Mouse (Mus musculus) myocyte (in vitro differentiated cells): ENCODE data around the gene Lamtor5. TPM values are rescaled to one million over a fixed set of nuclear protein-coding genes. Genes with fewer than 3 reads are reported as not detected.
A peak's percentile ranks its signal among the peaks of the same experiment; 100 is the strongest.

Experiments
- H3K27me3 ChIP-seq: one replicate; pipeline ENCODE4 v1.6.1; 2011; ENCODE audit not compliant: control insufficient read depth, insufficient read depth, insufficient read length
- H3K36me3 ChIP-seq: one replicate; pipeline ENCODE4 v1.6.1; 2011; ENCODE audit not compliant: control insufficient read depth, insufficient read depth
- H3K4me2 ChIP-seq: one replicate; pipeline ENCODE4 v1.6.1; 2011; ENCODE audit warnings: low read depth, control low read depth
- H3K4me3 ChIP-seq: one replicate; pipeline ENCODE4 v1.5.1; 2011; ENCODE audit warnings: mild to moderate bottlenecking, control low read depth, moderate library complexity
- H3K79me2 ChIP-seq: one replicate; pipeline ENCODE4 v1.6.1; 2011; ENCODE audit not compliant: control insufficient read depth, insufficient read depth
- H3ac ChIP-seq: one replicate; pipeline ENCODE4 v1.6.1; 2011; ENCODE audit not compliant: control insufficient read depth, insufficient read length
- CEBPB ChIP-seq: IDR thresholded peaks from 2 replicates; pipeline ENCODE4 v1.6.1; 2011; ENCODE audit warnings: mild to moderate bottlenecking, moderate library complexity; ENCODE audit not compliant: poor library complexity, insufficient read depth, severe bottlenecking
- E2F4 ChIP-seq: IDR thresholded peaks from one replicate; pipeline ENCODE4 v1.6.1; 2011; ENCODE audit warnings: mild to moderate bottlenecking, control low read depth, moderate library complexity; ENCODE audit not compliant: insufficient read depth
- MAX ChIP-seq: IDR thresholded peaks from one replicate; pipeline ENCODE4 v1.6.1; 2011; ENCODE audit warnings: low read depth, mild to moderate bottlenecking, control low read depth
- MYOD1 ChIP-seq, 3 experiments: IDR thresholded peaks; one replicate each; pipeline ENCODE4 v1.6.1; 2011; ENCODE audit warnings: control low read depth in 2 of 3, low read depth in 2 of 3, mild to moderate bottlenecking in 2 of 3, moderate library complexity in 1 of 3; ENCODE audit not compliant: insufficient read length in 2 of 3, control insufficient read depth in 1 of 3
- MYOG ChIP-seq, 3 experiments: IDR thresholded peaks; one replicate each; pipeline ENCODE4 v1.6.1; 2011; ENCODE audit warnings: control low read depth in 2 of 3, low read depth in 2 of 3, mild to moderate bottlenecking in 2 of 3; ENCODE audit not compliant: insufficient read length in 2 of 3, control insufficient read depth in 1 of 3, insufficient read depth in 1 of 3
- POLR2A ChIP-seq: IDR thresholded peaks from one replicate; pipeline ENCODE4 v1.6.1; 2011; ENCODE audit warnings: low read depth, mild to moderate bottlenecking, control low read depth, moderate library complexity; ENCODE audit not compliant: insufficient read length
- POLR2AphosphoS2 ChIP-seq: IDR thresholded peaks from one replicate; pipeline ENCODE4 v1.6.1; 2011; ENCODE audit warnings: low read depth, control low read depth; ENCODE audit not compliant: insufficient read length
- REST ChIP-seq: IDR thresholded peaks from one replicate; pipeline ENCODE4 v1.6.1; 2011; ENCODE audit warnings: mild to moderate bottlenecking, control low read depth, moderate library complexity; ENCODE audit not compliant: insufficient read depth, insufficient read length
- SRF ChIP-seq: IDR thresholded peaks from one replicate; pipeline ENCODE4 v1.6.1; 2011; ENCODE audit warnings: low read depth; ENCODE audit not compliant: control insufficient read depth, insufficient read length
- TCF12 ChIP-seq: IDR thresholded peaks from one replicate; pipeline ENCODE4 v1.6.1; 2011; ENCODE audit warnings: mild to moderate bottlenecking, control low read depth; ENCODE audit not compliant: poor library complexity, insufficient read depth, severe bottlenecking
- TCF3 ChIP-seq: IDR thresholded peaks from one replicate; pipeline ENCODE4 v1.6.1; 2011; ENCODE audit warnings: low read depth, control low read depth; ENCODE audit not compliant: insufficient read length
- USF1 ChIP-seq: IDR thresholded peaks from one replicate; pipeline ENCODE4 v1.6.1; 2011; ENCODE audit warnings: low read depth, mild to moderate bottlenecking, control low read depth, moderate library complexity
- polyA plus RNA-seq: library from polyadenylated mRNA; unstranded; fragments of >200 nt; fragmentation: generic; extraction: Trizol; gene quantifications from one replicate; pipeline ENCODE4 v1.2.1, GENCODE M21; 2012; ENCODE audit warnings: missing spikeins

The Lamtor5 gene
- 156 TPM for polyA plus RNA-seq

GRCm38 (mm10) chr3:107278479-107279269, at the start of gene Lamtor5:
Gene Lamtor5, plus strand, starts transcription at chr3:107278858.
- Histone ChIP-seq H3K36me3 (peaks cover 8% of the 10 kb centered on the region), H3K79me2 (peaks cover 12% of the 10 kb centered on the region), H3ac (peak within 1 kb of the TSS; percentile 60), H3K27me3 (no peaks in the 10 kb centered on the region), H3K4me3 (peak within 1 kb of the TSS; percentile 59), H3K4me2 (peak within 1 kb of the TSS; percentile 96)
- TF ChIP-seq USF1, result peak; percentile 95
- peak; percentile 41 for TF ChIP-seq POLR2AphosphoS2
- no peak for TF ChIP-seq MYOD1 (IDR thresholded peaks at IDR 0.05; ENCODE audit: control insufficient read depth in 1 of 3, insufficient read length in 2 of 3, low read depth in 2 of 3)
- TF ChIP-seq POLR2A, result peak; percentile 48

DNA sequence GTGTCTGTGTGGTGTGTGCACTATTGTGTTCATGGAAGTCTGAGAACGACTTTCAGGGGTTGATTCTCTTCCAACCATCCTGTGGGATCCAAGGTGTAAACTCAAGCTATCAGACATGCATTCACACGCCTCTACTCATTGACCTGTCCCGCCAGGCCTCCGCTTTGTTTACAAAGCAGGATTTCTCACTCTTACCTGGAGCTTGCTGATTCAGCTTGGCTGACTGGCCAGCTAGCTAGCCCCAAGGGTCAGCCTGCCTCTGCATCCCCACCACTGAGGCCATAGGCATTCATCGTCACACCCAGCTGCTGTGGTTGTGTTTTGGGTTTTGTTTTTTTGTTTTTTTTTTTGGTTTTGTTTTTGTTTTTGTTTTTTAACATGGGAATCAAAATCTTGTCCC, 49.4 kb upstream of the Lamtor5 start:
- H3K36me3 ChIP-seq, result no peaks in the 10 kb centered on the region
- TF ChIP-seq E2F4, result no peak
- TF ChIP-seq TCF12, result no peak
- TF ChIP-seq POLR2AphosphoS2, result no peak
- no peak for TF ChIP-seq USF1
- no peak for TF ChIP-seq TCF3
- TF ChIP-seq MAX, result no peak
- no peak for TF ChIP-seq MYOD1 (IDR thresholded peaks at IDR 0.05; ENCODE audit: control insufficient read depth in 1 of 3, insufficient read length in 2 of 3, low read depth in 2 of 3)
- no peak for TF ChIP-seq POLR2A
- no peak for TF ChIP-seq REST
- TF ChIP-seq SRF, result no peak
- no peak for TF ChIP-seq MYOG (IDR thresholded peaks at IDR 0.05; ENCODE audit: control insufficient read depth in 1 of 3, insufficient read depth in 1 of 3, insufficient read length in 2 of 3, low read depth in 2 of 3)
- no peak for TF ChIP-seq CEBPB
- H3K79me2 ChIP-seq, result no peaks in the 10 kb centered on the region
- no peak overlapping the region for H3ac ChIP-seq
- no peak overlapping the region for H3K4me3 ChIP-seq
- H3K27me3 ChIP-seq, result no peaks in the 10 kb centered on the region
- no peak overlapping the region for H3K4me2 ChIP-seq

DNA sequence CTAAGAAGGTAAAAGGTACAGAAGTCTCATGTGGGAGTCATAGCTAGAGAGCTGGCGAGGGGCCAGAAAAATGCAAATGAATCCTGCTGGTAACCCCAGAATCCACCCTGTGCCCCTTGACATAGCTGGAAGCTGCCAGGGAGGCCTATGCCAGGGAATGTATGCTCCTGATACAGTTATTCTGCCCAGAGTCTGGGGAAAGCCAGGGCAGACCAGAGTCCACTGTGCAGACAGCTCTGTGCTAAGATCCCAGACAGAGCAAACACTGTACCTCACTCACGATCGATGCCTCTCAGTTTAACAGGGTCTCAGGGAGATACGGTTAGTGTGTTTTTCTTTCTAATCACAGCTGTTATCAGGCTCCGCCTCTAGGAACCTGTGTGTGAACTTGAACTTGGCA, 48.8 kb upstream of the Lamtor5 start:
- H3K4me2 ChIP-seq, result no peak overlapping the region
- H3K79me2 ChIP-seq, result no peaks in the 10 kb centered on the region
- H3K27me3 ChIP-seq, result no peaks in the 10 kb centered on the region
- no peaks in the 10 kb centered on the region for H3K36me3 ChIP-seq
- H3K4me3 ChIP-seq, result no peak overlapping the region
- H3ac ChIP-seq, result no peak overlapping the region
- TF ChIP-seq SRF (no peak), TCF12 (no peak), TCF3 (no peak), REST (no peak), POLR2A (no peak), USF1 (no peak), POLR2AphosphoS2 (no peak), MAX (no peak), CEBPB (no peak), E2F4 (no peak), MYOD1 (IDR thresholded peaks at IDR 0.05; ENCODE audit: control insufficient read depth in 1 of 3, insufficient read length in 2 of 3, low read depth in 2 of 3) (no peak), MYOG (IDR thresholded peaks at IDR 0.05; ENCODE audit: control insufficient read depth in 1 of 3, insufficient read depth in 1 of 3, insufficient read length in 2 of 3, low read depth in 2 of 3) (no peak)

GRCm38 (mm10) chr3:107230527-107230926, 48.1 kb upstream of the Lamtor5 start, which contains the start of gene A630076J17Rik:
Gene A630076J17Rik, plus strand, starts transcription at chr3:107230614.
- H3K4me2 ChIP-seq, result no peak within 1 kb of the TSS
- no peak within 1 kb of the TSS for H3K4me3 ChIP-seq
- TF ChIP-seq MAX (no peak), TCF3 (no peak), SRF (no peak), E2F4 (no peak), USF1 (no peak), POLR2A (no peak), REST (no peak), TCF12 (no peak), MYOG (IDR thresholded peaks at IDR 0.05; ENCODE audit: control insufficient read depth in 1 of 3, insufficient read depth in 1 of 3, insufficient read length in 2 of 3, low read depth in 2 of 3) (no peak), CEBPB (no peak), POLR2AphosphoS2 (no peak), MYOD1 (IDR thresholded peaks at IDR 0.05; ENCODE audit: control insufficient read depth in 1 of 3, insufficient read length in 2 of 3, low read depth in 2 of 3) (no peak)
- H3K36me3 ChIP-seq, result no peaks in the 10 kb centered on the region
- no peak within 1 kb of the TSS for H3ac ChIP-seq
- H3K79me2 ChIP-seq, result no peaks in the 10 kb centered on the region
- H3K27me3 ChIP-seq, result no peaks in the 10 kb centered on the region
